Mouse (Mus musculus): ENCODE results near the gene Marveld2.
A peak's percentile ranks its signal among the peaks of the same experiment; 100 is the strongest.

The Marveld2 gene

DNA sequence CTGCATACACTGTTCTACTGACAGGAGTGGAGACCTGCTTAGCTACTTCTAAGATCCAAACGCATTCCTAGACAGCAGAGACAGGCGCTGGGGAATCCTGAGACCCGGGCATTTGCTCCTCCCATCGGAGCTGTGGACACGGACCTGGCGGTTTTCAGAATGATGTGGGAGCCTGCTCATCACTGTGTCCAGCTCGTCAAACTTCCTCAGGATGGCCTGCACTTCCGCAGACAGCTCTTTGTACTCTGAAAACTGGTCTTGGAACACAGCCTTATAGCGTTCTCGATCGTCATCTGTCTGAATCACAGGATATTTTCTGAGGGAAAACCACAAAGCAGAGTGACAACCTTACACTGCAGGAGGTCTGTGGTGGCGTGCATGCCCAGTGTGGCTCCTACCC lies 16.5 kb downstream of the Marveld2 start:
- DNase-seq (ENCODE audit: low read depth), result no peak

DNA sequence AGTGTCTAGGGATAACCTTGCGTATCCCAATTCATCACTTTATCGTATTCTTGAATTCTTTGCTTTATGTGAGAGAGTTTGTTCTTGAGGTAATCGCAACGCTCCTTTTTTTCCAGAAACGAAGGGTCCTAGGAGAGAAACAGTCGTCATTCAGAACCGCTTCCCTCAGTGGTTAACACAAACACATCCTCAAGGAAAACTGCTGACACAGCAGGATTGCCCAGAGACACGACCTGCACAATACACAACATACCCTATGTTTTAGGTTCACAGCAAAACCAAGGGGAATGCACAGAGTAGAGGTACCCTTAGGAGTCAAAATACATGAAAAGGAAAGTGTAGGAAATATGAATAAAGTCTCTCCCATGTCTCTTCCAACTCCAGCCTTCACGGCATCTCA lies 19.5 kb downstream of the Marveld2 start:
- DNase-seq (ENCODE audit: low read depth), result no peak

- DNase-seq (ENCODE audit: low read depth), result no peak
Measured at GRCm38 (mm10) chr13:100595552-100595885, 21.3 kb downstream of the Marveld2 start.

DNA sequence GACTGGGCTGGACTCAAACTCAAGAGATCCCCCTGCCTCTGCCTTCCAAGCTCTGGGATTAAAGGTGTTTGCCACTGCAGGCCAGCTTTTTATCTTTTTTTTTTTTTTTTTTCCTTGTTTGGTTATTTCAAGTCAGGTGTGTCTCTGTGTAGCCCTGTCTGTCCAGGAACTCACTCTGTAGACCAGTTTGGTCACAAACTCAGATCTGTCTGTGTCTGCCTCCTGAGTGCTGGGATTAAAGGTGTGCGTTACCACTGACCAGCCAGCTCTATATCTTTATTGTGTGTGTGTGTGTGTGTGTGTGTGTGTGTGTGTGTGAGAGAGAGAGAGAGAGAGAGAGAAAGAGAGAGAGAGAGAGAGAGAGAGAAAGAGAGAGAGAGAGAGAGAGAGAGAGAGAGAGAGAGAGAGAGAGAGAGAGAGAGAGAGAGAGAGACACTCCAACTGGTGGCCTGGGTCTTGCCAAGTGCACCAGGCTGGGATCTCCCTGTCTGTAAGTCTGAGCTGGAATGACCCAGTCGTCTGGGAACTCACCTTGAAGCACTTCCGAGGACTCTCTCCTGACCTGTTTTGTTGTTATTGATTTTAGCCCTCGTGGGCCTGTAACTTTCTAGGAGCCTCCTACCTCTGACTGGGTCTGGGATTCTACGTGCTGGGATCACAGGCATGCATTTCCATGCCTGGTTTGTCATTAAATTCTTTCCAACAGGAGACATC lies 21.8 kb downstream of the Marveld2 start:
- no peak for DNase-seq (ENCODE audit: low read depth)

- peak; percentile 85 for DNase-seq (ENCODE audit: low read depth)
Measured at GRCm38 (mm10) chr13:100594041-100594792, 22.6 kb downstream of the Marveld2 start.

- DNase-seq (ENCODE audit: low read depth), result peak; percentile 53
Measured at GRCm38 (mm10) chr13:100588646-100589045, 28.1 kb downstream of the Marveld2 start.

- DNase-seq (ENCODE audit: low read depth), result no peak
Measured at GRCm38 (mm10) chr13:100582144-100582543, 34.6 kb downstream of the Marveld2 start.

DNA sequence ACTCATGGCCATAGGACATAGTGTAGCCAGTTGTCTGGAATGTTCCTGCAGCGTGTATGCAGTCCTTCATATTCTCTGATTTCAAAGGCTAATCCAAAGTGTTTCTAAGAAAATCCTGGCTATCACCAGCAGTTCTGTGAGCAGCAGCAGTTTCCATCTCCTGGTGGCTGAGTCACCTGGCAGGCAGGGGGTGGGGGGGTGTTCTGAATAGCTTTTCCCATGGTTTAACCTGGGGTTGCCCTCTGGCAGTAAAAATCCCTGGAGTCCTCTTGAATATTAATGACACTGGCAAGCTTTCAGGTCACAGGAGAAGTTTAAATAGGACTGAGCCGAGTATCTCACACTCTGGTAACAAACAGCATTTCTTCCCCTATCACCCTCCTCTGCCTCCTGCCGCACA lies 35.1 kb downstream of the Marveld2 start:
- DNase-seq (ENCODE audit: low read depth), result no peak

DNA sequence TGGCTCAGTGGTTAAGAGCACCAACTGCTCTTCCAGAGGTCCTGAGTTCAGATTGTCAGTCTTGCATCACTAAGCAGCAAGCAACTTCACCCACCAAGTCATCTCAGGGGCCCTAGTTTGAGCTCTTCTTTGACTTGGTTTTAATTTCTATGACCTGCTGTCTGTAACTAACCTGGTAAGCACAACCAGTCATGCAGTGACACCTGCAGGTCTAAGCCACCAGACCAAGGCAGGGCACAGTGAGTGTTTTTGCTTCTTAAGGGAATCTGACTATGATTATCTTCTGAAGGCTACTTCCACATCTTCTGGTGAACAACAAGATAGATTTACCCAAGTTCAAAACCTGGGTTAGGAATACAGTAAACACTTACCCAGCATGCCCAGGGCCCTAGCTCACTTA lies 36.8 kb downstream of the Marveld2 start:
- no peak for DNase-seq (ENCODE audit: low read depth)

DNA sequence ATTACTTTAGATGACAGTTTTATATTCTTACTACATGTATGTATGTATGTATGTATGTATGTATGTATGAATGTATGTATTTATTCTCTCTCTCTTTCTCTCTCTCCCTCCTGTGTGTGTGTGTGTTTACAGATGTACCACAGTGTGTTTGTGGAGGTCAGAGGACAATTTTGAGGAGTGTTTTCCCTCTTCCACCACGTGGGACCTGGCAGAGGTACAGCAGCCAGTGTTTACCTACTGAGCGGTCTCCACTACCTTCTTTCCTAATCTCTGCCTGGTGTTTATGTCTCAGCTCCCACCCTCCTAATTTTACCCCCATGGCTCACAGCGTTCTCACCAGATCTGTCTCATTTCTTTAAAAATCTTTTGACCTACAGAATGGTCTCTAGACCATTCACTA lies 37.6 kb downstream of the Marveld2 start:
- no peak for DNase-seq (ENCODE audit: low read depth)

GRCm38 (mm10) chr13:100575950-100576349 lies 40.8 kb downstream of the Marveld2 start:
- DNase-seq (ENCODE audit: low read depth), result peak; percentile 51

- no peak for DNase-seq (ENCODE audit: low read depth)
Measured at GRCm38 (mm10) chr13:100570713-100571112, 46.1 kb downstream of the Marveld2 start.

DNA sequence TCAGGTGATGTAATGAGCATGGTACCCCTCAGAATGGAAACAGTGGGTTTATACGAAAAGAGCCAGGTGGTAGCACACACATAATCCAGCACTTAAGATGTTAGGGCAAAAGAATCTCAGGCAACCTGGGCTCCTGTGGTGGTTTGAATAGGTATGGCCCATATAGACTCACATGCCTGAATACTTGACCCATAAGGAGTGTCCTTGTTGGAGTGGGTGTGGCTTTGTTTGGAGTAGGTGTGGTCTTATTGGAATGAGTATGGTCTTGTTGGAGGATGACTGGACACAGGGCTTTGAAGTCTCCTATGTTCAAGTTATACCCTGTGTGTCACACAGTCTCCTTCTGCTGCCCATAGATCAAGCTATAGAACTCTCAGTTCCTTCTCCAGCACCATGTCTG lies 48.4 kb downstream of the Marveld2 start:
- DNase-seq (ENCODE audit: low read depth), result no peak

- DNase-seq (ENCODE audit: low read depth), result no peak
Measured at GRCm38 (mm10) chr13:100559449-100559848, 57.3 kb downstream of the Marveld2 start.

DNA sequence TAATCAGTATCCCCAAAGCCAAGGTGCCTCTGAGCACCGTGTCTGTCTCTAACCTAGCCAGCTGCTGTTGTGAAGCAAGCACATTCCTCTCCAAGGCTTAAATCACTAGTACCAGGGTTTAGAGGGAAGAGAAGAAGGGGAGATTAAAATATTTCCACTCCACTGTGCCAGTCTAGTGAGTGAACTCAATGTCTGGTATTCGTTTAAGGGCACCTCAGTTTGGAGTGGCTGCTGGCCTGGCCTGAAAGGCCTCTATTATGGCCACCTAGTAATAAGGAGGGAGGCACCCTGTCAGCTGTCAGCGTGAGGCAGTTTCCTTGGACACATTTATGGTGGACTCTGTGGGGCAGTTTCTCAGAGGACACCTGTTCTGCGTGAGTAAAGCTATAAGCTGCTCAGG lies 59.8 kb downstream of the Marveld2 start:
- no peak for DNase-seq (ENCODE audit: low read depth)

DNA sequence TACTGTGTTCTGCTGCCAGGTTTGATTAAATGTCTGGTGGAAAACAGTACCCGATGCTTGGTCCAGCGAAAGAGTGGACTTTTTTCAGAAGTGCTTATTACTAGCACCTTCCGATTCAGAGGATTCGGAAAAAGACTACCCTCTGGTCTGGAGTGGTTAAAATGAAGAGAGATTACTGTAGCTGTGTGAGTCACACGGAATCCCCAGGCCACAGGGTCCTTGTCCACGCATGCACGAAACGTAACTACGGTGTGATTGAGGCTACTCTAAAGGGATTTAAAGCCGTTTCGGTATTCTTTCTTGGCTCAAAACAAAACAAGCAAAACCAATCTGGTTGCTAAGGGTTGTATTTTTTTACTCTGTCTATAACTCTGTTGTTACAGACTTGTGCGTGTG lies 63.7 kb downstream of the Marveld2 start:
- DNase-seq (ENCODE audit: low read depth), result no peak

GRCm38 (mm10) chr13:100552369-100553041 lies 64.3 kb downstream of the Marveld2 start, which contains the start of gene Ocln:
TSS of gene Ocln (minus strand) at chr13:100552718.
- no peak for DNase-seq (ENCODE audit: low read depth)

DNA sequence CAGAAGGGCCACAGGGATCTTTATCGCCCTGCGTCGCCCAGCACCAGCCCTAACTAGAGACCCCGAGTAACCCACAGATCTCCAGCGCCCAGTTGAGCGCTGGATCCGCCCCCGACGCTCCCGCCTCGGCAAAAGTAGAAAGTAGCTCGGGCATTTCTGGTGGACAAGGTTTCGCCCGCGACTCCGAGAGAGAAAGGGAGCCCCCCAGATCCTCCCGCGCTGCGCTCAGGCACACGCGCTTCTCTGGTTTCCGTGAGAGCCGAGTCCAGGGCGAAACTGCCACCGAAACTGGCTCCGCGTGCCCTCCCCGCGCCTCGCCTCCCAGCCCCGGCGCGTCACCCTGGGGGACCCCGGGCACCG lies 64.8 kb downstream of the Marveld2 start:
- no peak for DNase-seq (ENCODE audit: low read depth)

- DNase-seq (ENCODE audit: low read depth), result no peak
Measured at GRCm38 (mm10) chr13:100551371-100552008, 65.3 kb downstream of the Marveld2 start.

- no peak for DNase-seq (ENCODE audit: low read depth)
Measured at GRCm38 (mm10) chr13:100547269-100547668, 69.5 kb downstream of the Marveld2 start.
